Mouse (Mus musculus) hindbrain, embryonic 10.5 days (tissue): ENCODE results near the gene Armc8. TPM values are rescaled to one million over a fixed set of nuclear protein-coding genes. Genes with fewer than 3 reads are reported as not detected.

Experiments used
- DNase-seq: peaks from one replicate; pipeline ENCODE4 v3.0.0-alpha.2; 2017; ENCODE audit warnings: low spot score
- H3K27ac ChIP-seq: fragments of 300-500 bp; sonication (generic); 2 replicates; pipeline ENCODE4 v1.5.1; 2016; ENCODE audit warnings: mild to moderate bottlenecking, moderate library complexity
- H3K27me3 ChIP-seq: fragments of 300-500 bp; sonication (generic); 2 replicates; pipeline ENCODE4 v1.6.1; 2016; ENCODE audit warnings: mild to moderate bottlenecking; ENCODE audit not compliant: poor library complexity, insufficient read depth, severe bottlenecking
- H3K36me3 ChIP-seq: fragments of 300-500 bp; sonication (generic); 2 replicates; pipeline ENCODE4 v1.6.1; 2016; ENCODE audit warnings: mild to moderate bottlenecking, moderate library complexity
- H3K4me1 ChIP-seq: fragments of 300-500 bp; sonication (generic); replicated peaks from 2 replicates; pipeline ENCODE4 v1.6.1; 2016; ENCODE audit warnings: mild to moderate bottlenecking
- H3K4me3 ChIP-seq: fragments of 300-500 bp; sonication (generic); 2 replicates; pipeline ENCODE4 v1.5.1; 2016; ENCODE audit warnings: mild to moderate bottlenecking, moderate library complexity
- H3K9me3 ChIP-seq: fragments of 300-500 bp; sonication (generic); 2 replicates; pipeline ENCODE4 v1.6.1; 2016; ENCODE audit warnings: mild to moderate bottlenecking, moderate library complexity
- WGBS: fragments of 180-500 bp; shearing (Covaris S2); methylation state at CpG from one replicate; pipeline ENCODE4 v1.1.7; 2016; 5-methylcytosine and 5-hydroxymethylcytosine counted together
- polyA plus RNA-seq: library from polyadenylated mRNA; unstranded; fragments of >200 nt; fragmentation: Nextera tagmentation; extraction: Ambion mirVana; gene quantifications from 2 replicates; pipeline ENCODE4 v1.2.1, GENCODE M21; 2016

Armc8 gene
- polyA plus RNA-seq, 1 experiment from 2014 or later = 29.1 TPM

- WGBS = 94% methylated on average over 7 of the region's 7 CpGs
- Histone ChIP-seq H3K4me3 (no peak overlapping the region), H3K4me1 (no peaks in the 10 kb centered on the region), H3K36me3 (no peaks in the 10 kb centered on the region), H3K27ac (no peak overlapping the region), H3K9me3 (no peaks in the 10 kb centered on the region), H3K27me3 (no peaks in the 10 kb centered on the region)
- no peak for DNase-seq
Observed at GRCm38 (mm10) chr9:99558824-99559556, 9.7 kb downstream of the Armc8 start.

- DNase-seq = no peak
- 91% methylated on average over 8 of the region's 8 CpGs for WGBS
- no peaks in the 10 kb centered on the region for H3K27me3 ChIP-seq
- H3K9me3 ChIP-seq = no peaks in the 10 kb centered on the region
- H3K4me3 ChIP-seq = no peak overlapping the region
- no peaks in the 10 kb centered on the region for H3K36me3 ChIP-seq
- no peak overlapping the region for H3K27ac ChIP-seq
- no peaks in the 10 kb centered on the region for H3K4me1 ChIP-seq
Observed at GRCm38 (mm10) chr9:99557580-99558300, 11.0 kb downstream of the Armc8 start.

GRCm38 (mm10) chr9:99555253-99555652 is 13.4 kb downstream of the Armc8 start:
- WGBS = 94% methylated on average over 3 of the region's 3 CpGs

GRCm38 (mm10) chr9:99554052-99554451 is 14.6 kb downstream of the Armc8 start:
- DNase-seq = no peak
- Histone ChIP-seq H3K27me3 (no peaks in the 10 kb centered on the region), H3K9me3 (no peaks in the 10 kb centered on the region)

More at GRCm38 (mm10) chr9:99555253-99555652, 13.4 kb downstream of the Armc8 start:
- H3K36me3 ChIP-seq = peaks cover 2% of the 10 kb centered on the region; the same call in 1 of the 2 replicates
- H3K27me3 ChIP-seq = no peaks in the 10 kb centered on the region
- no peak overlapping the region for H3K27ac ChIP-seq
- no peaks in the 10 kb centered on the region for H3K4me1 ChIP-seq
- H3K9me3 ChIP-seq = no peaks in the 10 kb centered on the region
- H3K4me3 ChIP-seq = no peak overlapping the region
- no peak for DNase-seq

GRCm38 (mm10) chr9:99553049-99553448 is 15.7 kb downstream of the Armc8 start:
- no peaks in the 10 kb centered on the region for H3K4me1 ChIP-seq
- WGBS = 94% methylated on average over 2 of the region's 2 CpGs
- no peak overlapping the region for H3K27ac ChIP-seq
- H3K4me3 ChIP-seq = no peak overlapping the region
- H3K36me3 ChIP-seq = peaks cover 4% of the 10 kb centered on the region; the same call in 1 of the 2 replicates
- DNase-seq = no peak
- H3K9me3 ChIP-seq = no peaks in the 10 kb centered on the region
- H3K27me3 ChIP-seq = no peaks in the 10 kb centered on the region

More at GRCm38 (mm10) chr9:99554052-99554451, 14.6 kb downstream of the Armc8 start:
- Histone ChIP-seq H3K4me3 (no peak overlapping the region), H3K27ac (no peak overlapping the region), H3K36me3 (peaks cover 4% of the 10 kb centered on the region; the same call in 1 of the 2 replicates), H3K4me1 (no peaks in the 10 kb centered on the region)

GRCm38 (mm10) chr9:99552068-99552467 is 16.6 kb downstream of the Armc8 start:
- WGBS = 86% methylated on average over 2 of the region's 2 CpGs
- DNase-seq = no peak
- H3K27me3 ChIP-seq = no peaks in the 10 kb centered on the region
- H3K9me3 ChIP-seq = no peaks in the 10 kb centered on the region
- peaks cover 4% of the 10 kb centered on the region; the same call in 1 of the 2 replicates for H3K36me3 ChIP-seq
- H3K4me3 ChIP-seq = no peak overlapping the region
- no peak overlapping the region for H3K27ac ChIP-seq
- H3K4me1 ChIP-seq = no peaks in the 10 kb centered on the region

GRCm38 (mm10) chr9:99546259-99546658 is 22.4 kb downstream of the Armc8 start:
- H3K4me1 ChIP-seq = no peaks in the 10 kb centered on the region
- no peak for DNase-seq
- no peaks in the 10 kb centered on the region for H3K27me3 ChIP-seq
- H3K27ac ChIP-seq = no peak overlapping the region
- H3K36me3 ChIP-seq = peaks cover 4% of the 10 kb centered on the region; the same call in 1 of the 2 replicates
- H3K4me3 ChIP-seq = no peak overlapping the region
- no peaks in the 10 kb centered on the region for H3K9me3 ChIP-seq
- 93% methylated on average over 1 of the region's 1 CpGs for WGBS

- Histone ChIP-seq H3K4me1 (no peaks in the 10 kb centered on the region), H3K4me3 (no peak overlapping the region), H3K36me3 (peaks cover 95% of the 10 kb centered on the region), H3K9me3 (no peaks in the 10 kb centered on the region), H3K27ac (no peak overlapping the region), H3K27me3 (no peaks in the 10 kb centered on the region)
- no peak for DNase-seq
- 93% methylated on average over 1 of the region's 1 CpGs for WGBS
Observed at GRCm38 (mm10) chr9:99531865-99532264, 36.8 kb downstream of the Armc8 start.

GRCm38 (mm10) chr9:99505875-99506274 is 62.8 kb downstream of the Armc8 start:
- no peak for DNase-seq
- WGBS = 91% methylated on average over 7 of the region's 7 CpGs
- Histone ChIP-seq H3K9me3 (no peaks in the 10 kb centered on the region), H3K36me3 (peaks cover 42% of the 10 kb centered on the region), H3K27ac (no peak overlapping the region), H3K27me3 (no peaks in the 10 kb centered on the region), H3K4me1 (no peaks in the 10 kb centered on the region), H3K4me3 (no peak overlapping the region)

GRCm38 (mm10) chr9:99499336-99499735 is 69.4 kb downstream of the Armc8 start:
- no peak for DNase-seq
- Histone ChIP-seq H3K4me3 (no peak overlapping the region), H3K36me3 (peaks cover 61% of the 10 kb centered on the region), H3K27me3 (no peaks in the 10 kb centered on the region), H3K4me1 (no peaks in the 10 kb centered on the region), H3K27ac (no peak overlapping the region), H3K9me3 (0 out of 2 replicates have a peak, but pooled peaks cover under 1% of the 10 kb centered on the region)
- WGBS = 95% methylated on average over 4 of the region's 4 CpGs

- Histone ChIP-seq H3K36me3 (peaks cover 85% of the 10 kb centered on the region), H3K4me3 (no peak overlapping the region), H3K9me3 (0 out of 2 replicates have a peak, but pooled peaks cover 3% of the 10 kb centered on the region), H3K27me3 (no peaks in the 10 kb centered on the region), H3K27ac (no peak overlapping the region), H3K4me1 (no peaks in the 10 kb centered on the region)
- WGBS = 72% methylated on average over 10 of the region's 10 CpGs
- no peak for DNase-seq
Observed at GRCm38 (mm10) chr9:99492634-99493200, 76.0 kb downstream of the Armc8 start.

- no peak for DNase-seq
- H3K36me3 ChIP-seq = peaks cover 85% of the 10 kb centered on the region
- no peak overlapping the region for H3K4me3 ChIP-seq
- WGBS = 95% methylated on average over 4 of the region's 4 CpGs
- H3K27ac ChIP-seq = no peak overlapping the region
- H3K9me3 ChIP-seq = 0 out of 2 replicates have a peak, but pooled peaks cover 3% of the 10 kb centered on the region
- H3K4me1 ChIP-seq = no peaks in the 10 kb centered on the region
- H3K27me3 ChIP-seq = no peaks in the 10 kb centered on the region
Observed at GRCm38 (mm10) chr9:99491050-99491449, 77.6 kb downstream of the Armc8 start.

GRCm38 (mm10) chr9:99487841-99488240 is 80.9 kb downstream of the Armc8 start:
- Histone ChIP-seq H3K9me3 (no peaks in the 10 kb centered on the region), H3K27me3 (no peaks in the 10 kb centered on the region), H3K36me3 (peaks cover 89% of the 10 kb centered on the region), H3K27ac (no peak overlapping the region), H3K4me3 (no peak overlapping the region), H3K4me1 (no peaks in the 10 kb centered on the region)
- no peak for DNase-seq
- WGBS = 92% methylated on average over 3 of the region's 3 CpGs
